Mouse (Mus musculus) activated CD4-positive, CD25-positive, alpha-beta regulatory T cell, adult 9 weeks (primary cell): ENCODE data around the gene Pak3. TPM values are rescaled to one million over a fixed set of nuclear protein-coding genes. Genes with fewer than 3 reads are reported as not detected.

Experiments used
- polyA plus RNA-seq: library from polyadenylated mRNA; unstranded; fragments of 100-300 nt; shearing (Covaris generic); gene quantifications from one replicate; pipeline ENCODE4 v1.2.1, GENCODE M21; 2017

Pak3 gene
- polyA plus RNA-seq, result not detected

GRCm38 (mm10) chrX:143518168-143518901 lies at the start of gene Pak3:
TSS of gene Pak3 (plus strand) at chrX:143518591.

GRCm38 (mm10) chrX:143827212-143827611 lies 308.8 kb downstream of the Pak3 start, which contains the start of gene Capn6:
TSS of gene Capn6 (minus strand) at chrX:143827414.

Other genes starting within 250 kb of the Pak3 start
- gene Chrdl1, start 124.3 kb upstream of the Pak3 start, polyA plus RNA-seq, result not detected